Mouse (Mus musculus) left cerebral cortex, adult 11 months (tissue): ENCODE measurements at regions not wholly inside any gene's neighbourhood (a gene's known extent, or its start where the extent isn't known, plus 50 kb on each side); places are given as distances from the start of the nearest gene placed in this dataset.
A peak's percentile ranks its signal among the peaks of the same experiment; 100 is the strongest.

ENCODE experiments used
- DNase-seq: peaks from one replicate; pipeline ENCODE4 v3.0.0; 2022; ENCODE audit warnings: low spot score

DNA sequence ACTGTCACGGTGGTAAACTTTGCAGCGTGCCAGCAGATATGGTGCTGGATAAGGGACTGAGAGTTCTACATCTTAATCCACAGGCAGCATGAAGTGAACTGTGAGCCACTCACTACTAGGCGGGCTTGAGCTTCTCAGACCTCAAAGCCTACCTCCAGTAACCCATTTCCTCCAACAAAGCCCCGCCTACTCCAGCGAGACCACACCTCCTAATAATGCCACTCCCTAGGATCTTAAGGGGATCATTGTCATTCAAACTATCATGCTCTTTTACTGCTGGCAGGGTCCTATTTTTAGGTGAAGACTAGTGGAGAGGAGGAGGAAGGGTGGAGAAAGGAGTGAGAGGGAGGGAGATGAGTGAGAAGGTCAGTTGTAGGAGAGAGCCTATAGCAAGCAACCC lies 122.0 kb downstream of the Mycn start:
- no peak for DNase-seq

DNA sequence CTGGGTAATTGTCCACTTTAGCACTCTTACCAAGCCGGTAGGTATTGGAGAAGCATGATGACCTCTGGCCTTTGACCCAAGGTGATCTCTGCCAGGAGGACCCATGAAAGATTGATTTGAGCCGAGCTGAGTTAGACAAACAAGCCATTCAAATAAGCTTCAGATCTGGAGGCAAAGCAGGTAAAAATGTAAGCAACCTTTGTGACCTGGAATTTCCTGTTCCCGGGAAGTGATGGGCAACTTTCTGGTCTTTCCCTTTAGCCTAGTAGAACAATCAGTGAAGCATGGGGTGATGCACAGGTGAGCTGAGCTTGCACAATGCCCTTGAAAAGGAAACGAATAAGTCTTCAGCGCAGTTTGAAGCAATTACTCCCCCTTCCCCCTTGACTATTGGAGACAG lies 127.0 kb downstream of the Mycn start:
- no peak for DNase-seq

- no peak for DNase-seq
Measured at GRCm38 (mm10) chr12:12812873-12813272, 128.8 kb downstream of the Mycn start.

DNA sequence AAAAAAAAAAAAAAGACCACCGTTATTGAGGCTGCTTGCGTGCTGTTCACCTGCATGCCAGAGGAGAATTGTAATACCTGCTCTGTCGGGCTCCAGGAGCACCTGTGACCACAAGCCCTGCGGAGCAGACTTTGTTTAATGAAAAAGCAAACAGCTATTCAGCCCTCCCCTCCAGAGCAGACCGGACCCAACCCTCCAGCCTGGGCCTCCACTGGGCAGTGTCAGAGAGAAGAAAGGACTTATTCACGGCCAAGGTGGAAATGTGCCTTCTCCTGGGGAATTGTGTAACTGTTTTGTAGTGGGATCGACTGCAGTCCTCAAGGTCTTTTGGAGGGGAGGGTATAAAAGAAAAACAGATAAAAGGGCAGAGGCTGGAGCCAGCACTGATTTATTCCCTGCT lies 130.8 kb downstream of the Mycn start:
- DNase-seq: no peak

- DNase-seq: peak; percentile 44
Measured at GRCm38 (mm10) chr12:12810159-12810885, 131.4 kb downstream of the Mycn start.

DNA sequence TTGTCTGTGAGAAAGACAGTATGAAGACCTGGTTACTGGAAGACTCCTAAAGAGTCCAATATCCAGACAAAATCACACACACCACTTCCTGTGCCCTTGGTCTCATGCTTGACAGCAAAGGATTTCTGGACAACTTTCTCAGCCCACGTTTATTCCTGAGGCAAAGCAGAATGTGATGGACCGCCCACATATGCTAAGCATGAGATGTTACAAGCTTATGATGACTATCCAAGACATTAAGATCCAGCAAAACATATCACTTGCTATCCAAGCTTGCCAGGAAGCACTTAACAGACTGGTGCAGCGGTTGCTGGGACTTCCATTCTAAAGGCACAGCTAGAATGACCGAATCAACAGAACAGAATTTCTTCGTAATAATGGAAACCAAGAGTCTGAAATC lies 133.6 kb downstream of the Mycn start:
- no peak for DNase-seq

DNA sequence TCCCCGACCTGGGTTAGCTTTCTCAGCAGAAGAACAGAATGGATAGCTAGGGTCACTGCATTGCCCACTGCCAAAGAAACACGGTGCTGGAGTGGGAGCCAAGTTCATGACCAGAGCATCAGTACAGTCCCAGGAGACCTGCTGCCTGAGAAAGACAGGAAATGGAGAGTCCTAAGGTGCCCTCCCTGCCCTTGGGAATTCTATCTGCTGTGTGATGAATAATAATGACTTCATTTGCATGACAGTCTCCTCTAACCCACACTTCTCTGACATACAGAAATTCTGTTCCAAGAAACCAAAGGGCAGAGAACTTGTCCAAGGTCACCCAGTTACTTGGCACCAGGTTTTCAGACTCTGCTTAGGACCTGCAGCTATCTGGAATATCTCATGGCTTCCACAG lies 138.1 kb downstream of the Mycn start:
- DNase-seq: no peak

- DNase-seq: no peak
Measured at GRCm38 (mm10) chr12:12802396-12802795, 139.3 kb downstream of the Mycn start.

DNA sequence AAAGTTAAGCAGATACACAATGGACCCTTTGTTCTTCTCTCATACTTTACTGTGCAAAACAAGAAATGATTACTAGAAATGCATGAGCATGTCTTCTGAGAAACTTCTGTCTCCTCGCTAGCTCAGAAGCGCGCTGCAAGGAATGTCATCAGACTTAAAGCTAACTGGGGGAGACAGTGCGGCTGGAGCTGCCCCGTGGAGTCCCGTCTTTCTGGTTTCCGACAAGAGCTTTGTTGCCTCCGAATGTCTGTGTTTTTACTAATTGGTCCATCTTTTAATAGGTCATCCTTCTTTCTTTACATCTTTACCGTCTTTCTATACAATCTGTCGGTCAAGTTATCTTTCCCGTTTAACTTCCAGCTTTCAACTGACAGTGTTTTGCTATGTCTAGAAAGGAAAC lies 140.0 kb downstream of the Mycn start:
- no peak for DNase-seq

- no peak for DNase-seq
Measured at GRCm38 (mm10) chr12:12800120-12800519, 141.6 kb downstream of the Mycn start.

- no peak for DNase-seq
Measured at GRCm38 (mm10) chr12:12789052-12789451, 152.7 kb downstream of the Mycn start.

DNA sequence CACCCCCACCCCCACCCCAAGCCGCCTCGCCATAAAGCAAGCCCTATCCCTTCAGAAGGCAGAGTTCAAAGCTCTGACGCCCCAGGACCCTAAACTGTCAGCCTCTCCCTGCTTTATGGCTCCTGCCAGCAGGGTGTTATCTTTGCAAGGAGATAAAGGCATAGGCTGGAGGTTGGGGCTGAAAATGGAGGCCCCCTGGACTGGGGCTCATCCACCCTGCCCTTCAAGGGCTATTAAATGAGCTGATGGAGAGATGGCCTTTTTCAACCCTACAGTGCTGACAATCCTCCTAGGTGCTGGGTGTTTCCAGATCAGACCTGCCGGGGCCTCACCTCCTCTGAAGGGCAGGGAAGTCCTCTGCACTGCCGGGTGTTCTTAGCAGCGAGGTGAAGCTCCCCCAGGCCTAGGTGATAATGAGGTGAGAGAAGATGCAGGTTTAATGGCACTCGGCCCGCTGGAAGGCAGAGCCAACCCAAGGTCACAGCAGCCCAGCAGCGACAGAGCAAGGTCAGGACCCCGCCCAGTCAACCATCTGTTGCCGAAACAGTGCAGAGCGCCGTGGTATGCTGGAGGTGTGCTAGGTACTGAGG lies 153.4 kb downstream of the Mycn start:
- no peak for DNase-seq

- DNase-seq: no peak
Measured at GRCm38 (mm10) chr12:12787608-12788262, 154.0 kb downstream of the Mycn start.

DNA sequence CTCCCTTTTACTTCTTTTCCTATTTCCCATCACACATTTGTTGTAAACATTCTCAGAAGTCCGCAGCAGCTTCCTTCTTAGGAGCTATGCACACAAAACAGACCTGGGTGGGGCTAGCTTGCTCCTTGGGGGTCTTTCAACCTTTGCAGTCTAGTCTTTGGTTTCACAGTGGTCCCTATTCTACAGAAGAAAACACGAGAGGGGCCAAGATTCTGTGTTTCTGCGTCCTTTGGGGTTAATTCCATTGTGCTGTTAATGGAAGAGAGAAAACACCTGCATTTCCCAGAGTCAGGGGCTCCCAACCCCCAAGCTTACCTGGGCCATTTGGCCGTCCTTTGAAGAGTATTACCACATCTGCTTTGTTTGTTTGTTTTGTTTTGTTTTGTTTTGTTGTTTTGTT lies 154.6 kb downstream of the Mycn start:
- no peak for DNase-seq

GRCm38 (mm10) chr12:12783699-12784605 lies 157.8 kb downstream of the Mycn start:
- no peak for DNase-seq

DNA sequence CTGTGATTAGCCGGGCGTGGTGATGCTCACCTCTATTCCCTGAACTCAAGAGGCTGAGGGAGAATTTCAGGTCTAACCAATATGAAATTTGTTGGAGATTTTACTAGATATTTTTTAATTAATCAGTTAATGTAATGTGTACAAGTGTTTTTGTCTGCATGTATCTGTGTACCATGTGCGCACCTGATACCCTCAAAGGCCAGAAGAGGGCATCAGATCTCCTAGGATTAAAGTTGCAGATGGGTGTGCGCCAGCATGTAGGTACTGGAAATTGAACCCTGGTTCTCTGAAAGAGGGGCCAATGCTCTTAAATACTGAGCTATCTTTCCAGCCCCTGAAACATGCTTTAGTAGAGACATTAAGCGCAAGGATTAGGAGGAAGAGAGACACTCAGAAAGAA lies 160.2 kb downstream of the Mycn start:
- DNase-seq: no peak

GRCm38 (mm10) chr12:12778563-12779256 lies 163.0 kb downstream of the Mycn start:
- no peak for DNase-seq

GRCm38 (mm10) chr12:12777422-12777821 lies 164.3 kb downstream of the Mycn start:
- no peak for DNase-seq

DNA sequence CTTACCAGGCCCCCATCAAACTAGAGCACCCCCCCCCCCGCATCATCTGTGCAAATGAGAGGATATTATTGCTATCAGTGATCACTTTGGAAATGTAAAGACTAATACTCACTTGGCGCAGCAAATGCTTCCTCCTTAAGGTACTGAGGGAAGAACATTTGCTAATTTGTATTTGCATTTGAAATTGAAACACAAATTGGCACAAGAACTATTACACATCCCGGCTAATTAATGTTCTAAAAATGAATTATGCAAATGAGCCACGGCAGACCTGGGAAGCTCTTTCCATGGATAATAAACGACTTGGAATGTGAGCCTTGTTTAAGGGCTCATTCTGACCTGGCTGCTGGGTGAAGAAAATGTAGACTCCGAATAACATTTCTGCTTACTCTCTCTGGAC lies 164.9 kb downstream of the Mycn start:
- DNase-seq: no peak

GRCm38 (mm10) chr12:12770970-12771369 lies 170.7 kb downstream of the Mycn start:
- no peak for DNase-seq

GRCm38 (mm10) chr12:12766510-12767304 lies 175.0 kb downstream of the Mycn start:
- DNase-seq: no peak
